Mouse (Mus musculus) embryonic facial prominence, embryonic 15.5 days (tissue): ENCODE data around the gene Best2. TPM values are rescaled to one million over a fixed set of nuclear protein-coding genes. Genes with fewer than 3 reads are reported as not detected.

Source experiments
- ATAC-seq: fragments of 200-750 bp; cut with Nextera tagmentation; 2 replicates; pipeline ENCODE4 v1.8.0; 2017; ENCODE audit warnings: low read depth, moderate TSS enrichment; ENCODE audit not compliant: insufficient number of reproducible peaks, low FRiP score, low TSS enrichment
- H3K27ac ChIP-seq: fragments of 300-500 bp; sonication (generic); replicated peaks from 2 replicates; pipeline ENCODE4 v1.5.1; 2015; ENCODE audit warnings: mild to moderate bottlenecking, inconsistent platforms
- H3K27me3 ChIP-seq: fragments of 300-500 bp; sonication (generic); 2 replicates; pipeline ENCODE4 v1.6.1; 2015; ENCODE audit warnings: inconsistent platforms
- H3K36me3 ChIP-seq: fragments of 300-500 bp; sonication (generic); 2 replicates; pipeline ENCODE4 v1.6.1; 2015; ENCODE audit warnings: mild to moderate bottlenecking, inconsistent platforms
- H3K4me1 ChIP-seq: fragments of 300-500 bp; sonication (generic); 2 replicates; pipeline ENCODE4 v1.6.1; 2015; ENCODE audit warnings: inconsistent platforms
- H3K4me2 ChIP-seq: fragments of 300-500 bp; sonication (generic); replicated peaks from 2 replicates; pipeline ENCODE4 v1.6.1; 2015; ENCODE audit warnings: mild to moderate bottlenecking, inconsistent platforms
- H3K4me3 ChIP-seq: fragments of 300-500 bp; sonication (generic); replicated peaks from 2 replicates; pipeline ENCODE4 v1.5.1; 2015; ENCODE audit warnings: mild to moderate bottlenecking, inconsistent platforms
- H3K9ac ChIP-seq: fragments of 300-500 bp; sonication (generic); 2 replicates; pipeline ENCODE4 v1.6.1; 2015; ENCODE audit warnings: inconsistent platforms
- H3K9me3 ChIP-seq: fragments of 300-500 bp; sonication (generic); replicated peaks from 2 replicates; pipeline ENCODE4 v1.6.1; 2016; ENCODE audit warnings: inconsistent platforms
- WGBS: fragments of 180-500 bp; shearing (Covaris S2); methylation state at CpG from one replicate; pipeline ENCODE4 v1.1.7; 2015; 5-methylcytosine and 5-hydroxymethylcytosine counted together
- microRNA-seq: library from miRNA; unstranded; fragments of <30 nt; microRNA quantifications from one replicate; pipeline ENCODE4, GENCODE M21; 2016; ENCODE audit warnings: borderline number of aligned reads
- polyA plus RNA-seq: library from polyadenylated mRNA; unstranded; fragments of >200 nt; fragmentation: Nextera tagmentation; extraction: Ambion mirVana; gene quantifications from 2 replicates; pipeline ENCODE4 v1.2.1, GENCODE M21; 2015

Best2 gene
- polyA plus RNA-seq, 1 experiment from 2014 or later = 2.0 TPM

DNA sequence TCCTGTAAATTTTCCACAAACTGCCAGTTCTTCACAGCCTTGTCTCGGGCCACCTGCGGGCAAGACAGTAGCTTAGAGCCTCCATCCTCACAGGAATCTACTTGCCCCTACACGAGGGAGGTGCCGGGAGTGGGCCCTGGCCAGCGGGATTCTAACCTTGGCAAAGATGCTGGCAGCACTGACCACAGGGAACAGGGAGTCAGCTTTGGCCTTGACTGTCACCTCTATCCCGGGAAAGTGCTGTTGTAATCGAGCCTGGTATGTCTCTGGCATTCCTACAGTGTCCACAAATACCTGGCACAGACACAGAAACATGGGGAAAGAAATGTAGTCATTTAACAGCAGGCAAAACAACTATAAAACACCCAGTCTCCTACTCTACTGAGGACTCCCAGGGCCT, 54.5 kb downstream of the Best2 start:
- 87% methylated on average over 7 of the region's 7 CpGs for WGBS
- H3K9ac ChIP-seq = no peak overlapping the region
- H3K4me2 ChIP-seq = no peak overlapping the region
- H3K4me1 ChIP-seq = peaks cover 1% of the 10 kb centered on the region; the same call in 1 of the 2 replicates
- H3K27me3 ChIP-seq = no peaks in the 10 kb centered on the region
- no peak overlapping the region for H3K4me3 ChIP-seq
- no peaks in the 10 kb centered on the region for H3K9me3 ChIP-seq
- no peak for ATAC-seq
- H3K27ac ChIP-seq = no peak overlapping the region
- peaks cover 39% of the 10 kb centered on the region for H3K36me3 ChIP-seq

Small RNAs within 50 kb of the gene (microRNA-seq; reads per million reads assigned to microRNA genes)
- not detected for gene Mir7070

Other genes with a start within 250 kb of the Best2 start
- gene Nfix, start 214.2 kb downstream of the Best2 start, polyA plus RNA-seq = 61.4 and 62.0 TPM in 2 replicates
- 8.4 and 8.9 TPM in 2 replicates for gene Dand5, start 191.7 kb downstream of the Best2 start, polyA plus RNA-seq
- gene Gadd45gip1, start 183.0 kb downstream of the Best2 start, polyA plus RNA-seq = 46.5 TPM in 2 replicates
- gene Rad23a, start 173.9 kb downstream of the Best2 start, polyA plus RNA-seq = 104 and 110 TPM in 2 replicates
- gene Calr, start 167.6 kb downstream of the Best2 start, polyA plus RNA-seq = 975 and 998 TPM in 2 replicates
- gene Farsa, start 157.5 kb downstream of the Best2 start, polyA plus RNA-seq = 94.5 and 99.8 TPM in 2 replicates
- 68.0 and 72.9 TPM in 2 replicates for gene Syce2, start 142.4 kb downstream of the Best2 start, polyA plus RNA-seq
- 29.4 and 32.2 TPM in 2 replicates for gene Gcdh, start 120.6 kb downstream of the Best2 start, polyA plus RNA-seq
- 1.3 and 1.6 TPM in 2 replicates for gene Klf1, start 112.6 kb downstream of the Best2 start, polyA plus RNA-seq
- gene Dnase2a, start 106.0 kb downstream of the Best2 start, polyA plus RNA-seq = 20.0 and 22.4 TPM in 2 replicates
- 1.9 and 2.2 TPM in 2 replicates for gene Mast1, start 77.2 kb downstream of the Best2 start, polyA plus RNA-seq
- 0.27 TPM in 1 of 2 replicates, not detected in the other for gene Rtbdn, start 67.5 kb downstream of the Best2 start, polyA plus RNA-seq
- gene Gm49661, start 45.1 kb downstream of the Best2 start, polyA plus RNA-seq = not detected in 2 replicates
- gene Prdx2, start 44.9 kb downstream of the Best2 start, polyA plus RNA-seq = 705 and 717 TPM in 2 replicates
- 94.9 and 99.1 TPM in 2 replicates for gene Rnaseh2a, start 44.8 kb downstream of the Best2 start, polyA plus RNA-seq
- gene Junb, start 35.8 kb downstream of the Best2 start, polyA plus RNA-seq = 38.0 and 40.5 TPM in 2 replicates
- gene Hook2, start 23.9 kb downstream of the Best2 start, polyA plus RNA-seq = 27.2 and 30.6 TPM in 2 replicates
- gene Asna1, start 10.8 kb upstream of the Best2 start, polyA plus RNA-seq = 117 and 119 TPM in 2 replicates
- 114 and 117 TPM in 2 replicates for gene Trir, start 12.3 kb upstream of the Best2 start, polyA plus RNA-seq
- gene Tnpo2, start 22.4 kb upstream of the Best2 start, polyA plus RNA-seq = 31.4 and 32.9 TPM in 2 replicates
- gene Fbxw9, start 45.5 kb upstream of the Best2 start, polyA plus RNA-seq = 32.6 and 37.4 TPM in 2 replicates
- 0.65 and 0.88 TPM in 2 replicates for gene Gm5741, start 53.5 kb upstream of the Best2 start, polyA plus RNA-seq
- 53.0 and 57.9 TPM in 2 replicates for gene Dhps, start 57.2 kb upstream of the Best2 start, polyA plus RNA-seq
- gene Wdr83os, start 66.2 kb upstream of the Best2 start, polyA plus RNA-seq = 123 and 127 TPM in 2 replicates
- gene Wdr83, start 66.8 kb upstream of the Best2 start, polyA plus RNA-seq = 42.0 and 43.7 TPM in 2 replicates
- gene Man2b1, start 68.7 kb upstream of the Best2 start, polyA plus RNA-seq = 35.7 and 39.5 TPM in 2 replicates
- 3.2 TPM in 2 replicates for gene Zfp791, start 108.6 kb upstream of the Best2 start, polyA plus RNA-seq
- gene Cks1brt, start 137.4 kb upstream of the Best2 start, polyA plus RNA-seq = not detected in 2 replicates
- gene Olfr371, start 211.5 kb upstream of the Best2 start, polyA plus RNA-seq = not detected in 2 replicates